Mouse (Mus musculus): ENCODE results near the gene Cst10. TPM values are rescaled to one million over a fixed set of nuclear protein-coding genes. Genes with fewer than 3 reads are reported as not detected.

Cst10 gene
- total RNA-seq (2015), result not detected in 2 replicates
- not detected in 2 replicates for total RNA-seq (2017)

- ATAC-seq (ENCODE audit: poor library complexity, severe bottlenecking), result no peak
Measured at GRCm38 (mm10) chr2:149404757-149405156, at the start of gene Cst10. Cst10 (plus strand) TSS chr2:149405057.

GRCm38 (mm10) chr2:149392951-149393350 is 11.9 kb upstream of the Cst10 start:
- ATAC-seq (ENCODE audit: poor library complexity, severe bottlenecking), result no peak

- no peak for ATAC-seq (ENCODE audit: poor library complexity, severe bottlenecking)
Measured at GRCm38 (mm10) chr2:149422564-149422963, 17.7 kb downstream of the Cst10 start.
